Mouse (Mus musculus): ENCODE data around the gene Cenpp.

- TF ChIP-seq CTCF (IDR thresholded peaks at IDR 0.05; ENCODE audit: low read depth, low read length) (no peak), POLR2A (IDR thresholded peaks at IDR 0.05; ENCODE audit: insufficient read depth, low read length) (no peak)
These were observed 12.6 kb downstream of the Cenpp start for GRCm38 (mm10) chr13:49639965-49640364.
